Mouse (Mus musculus): ENCODE measurements around the gene Tmem200a.
A peak's percentile ranks its signal among the peaks of the same experiment; 100 is the strongest.

DNA sequence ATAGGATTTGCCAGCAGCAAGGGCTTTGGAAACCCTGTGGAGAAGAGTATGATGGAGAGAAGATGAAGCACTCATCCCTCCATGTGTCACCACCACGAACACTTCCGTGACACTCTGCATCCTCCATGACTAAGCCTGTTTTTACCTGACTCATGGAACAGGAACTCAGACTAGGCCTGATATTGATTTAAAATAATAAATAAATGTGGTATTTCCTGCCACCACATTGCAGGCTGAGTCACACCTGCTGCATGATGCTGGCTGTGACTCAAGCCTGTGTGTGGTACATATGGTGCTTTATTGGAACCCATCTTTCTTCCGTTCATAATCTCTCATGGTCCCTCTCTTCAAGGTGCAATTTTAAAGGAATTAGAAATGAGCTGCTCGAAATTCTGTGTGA, 35.6 kb upstream of the Tmem200a start:
- TF ChIP-seq MYOD1 (IDR thresholded peaks at IDR 0.05; ENCODE audit: control insufficient read depth, insufficient read length, low read depth): peak; percentile 88
- no peak for TF ChIP-seq CTCF (IDR thresholded peaks at IDR 0.05; ENCODE audit: control insufficient read depth, insufficient read depth, insufficient read length)
- no peak for TF ChIP-seq MYOG (IDR thresholded peaks at IDR 0.05; ENCODE audit: control insufficient read depth, extremely low read depth, insufficient read length)

Measured in C2C12 (cell line).